Mouse (Mus musculus): Measurements from ENCODE around the gene Pus7.

DNA sequence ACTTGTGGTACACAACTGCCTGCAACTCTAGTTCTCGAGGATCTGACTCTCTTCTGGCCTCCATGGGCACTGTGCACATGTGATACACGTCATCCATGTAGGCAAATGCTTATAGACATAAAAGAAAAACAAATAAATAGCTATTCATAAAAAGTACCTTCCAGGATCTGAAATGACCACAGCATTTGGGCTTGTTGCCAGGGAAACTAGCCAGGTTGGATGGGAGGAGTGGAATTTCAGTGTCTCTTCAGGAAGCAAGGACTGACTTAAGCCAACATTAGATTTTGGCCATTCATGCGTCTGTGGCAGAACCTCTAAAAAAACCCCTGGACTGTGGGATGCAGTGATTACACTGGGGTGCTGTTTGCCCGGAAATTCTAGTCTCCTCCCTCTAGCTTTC, 47.1 kb downstream of the Pus7 start:
- no peak for TF ChIP-seq CTCF (conservative IDR thresholded peaks at IDR 0.05; ENCODE audit: low read length)
- no peak for TF ChIP-seq POU5F1 (IDR thresholded peaks at IDR 0.05; ENCODE audit: borderline replicate concordance, low read length)
- TF ChIP-seq NANOG (IDR thresholded peaks at IDR 0.05; ENCODE audit: borderline replicate concordance, low read length) = no peak

Measured in E14TG2a.4 (cell line).